22 mouse cellular contexts compared by ENCODE assay signal in genomic region chr15:102738434-102738833, GRCm38 (mm10). TPM values are rescaled to one million over a fixed set of nuclear protein-coding genes. Genes with fewer than 3 reads are reported as not detected.
DNase-seq lines count a peak whose midpoint lies in the region; ATAC-seq and TF ChIP-seq lines count a peak whose summit lies in the region.
"Had no signal": no experiment of that assay in that cellular context is flagged by ENCODE, and none has a peak within 500 bp of the region (broad histone marks: within the 10 kb centered on the region; RNA-seq: fewer than 3 reads in every experiment).

No protein-coding gene starts in this region.

- no peaks in the 10 kb centered on the region for H3K36me3 ChIP-seq in lung, postnatal 0 days (ENCODE audit: insufficient read depth, low read length)
- H3K36me3 ChIP-seq in neural tube, embryonic 15.5 days: no peaks in the 10 kb centered on the region
- no peaks in the 10 kb centered on the region for H3K36me3 ChIP-seq in midbrain, embryonic 15.5 days (replicated peaks)
- H3K36me3 ChIP-seq: embryonic facial prominence, embryonic 15.5 days; forebrain, embryonic 10.5 days; heart, embryonic 10.5 days; hindbrain, embryonic 12.5 days had no signal

- TF ChIP-seq EP300 in lung, postnatal 0 days (IDR thresholded peaks at IDR 0.05): peak; percentile 39; the same call in 1 of the 2 replicates

- H3K4me1 ChIP-seq in lung, postnatal 0 days (ENCODE audit: insufficient read depth, low read depth, low read length): no peaks in the 10 kb centered on the region
- H3K4me1 ChIP-seq in neural tube, embryonic 15.5 days: peaks cover 76% of the 10 kb centered on the region
- H3K4me1 ChIP-seq in midbrain, embryonic 15.5 days: peaks cover 29% of the 10 kb centered on the region

- ATAC-seq in lung, postnatal 0 days: peak; percentile 18; the same call in 1 of the 2 replicates
- ATAC-seq in neural tube, embryonic 15.5 days (ENCODE audit: low FRiP score): no peak
- ATAC-seq in midbrain, embryonic 15.5 days (replicated peaks): no peak
- ATAC-seq: forebrain, embryonic 14.5 days; hindbrain, embryonic 16.5 days had no signal

- peaks cover 14% of the 10 kb centered on the region for H3K27me3 ChIP-seq in lung, postnatal 0 days (replicated peaks; ENCODE audit: insufficient read depth, low read length)
- peaks cover 21% of the 10 kb centered on the region; the same call in 1 of the 2 replicates for H3K27me3 ChIP-seq in neural tube, embryonic 15.5 days (replicated peaks)
- H3K27me3 ChIP-seq in midbrain, embryonic 15.5 days (replicated peaks): 0 out of 2 replicates have a peak, but pooled peaks cover 6% of the 10 kb centered on the region

- peak; percentile 24 for DNase-seq in cerebellum, adult 9-10 months
- DNase-seq in cerebellum, adult 18-20 months: no peak
- peak; percentile 63 for DNase-seq in lung, postnatal 0 days (ENCODE audit: low spot score)
- no peak for DNase-seq in lung, postnatal 10 days
- DNase-seq in 416B (ENCODE audit: low read depth): peak; percentile 35
- DNase-seq: adrenal gland, adult 2 months; adrenal gland, postnatal 25 days; cerebellum, adult 8-10 months; embryo, embryonic 11 days; gastrocnemius, postnatal 36 days; heart, adult 18-20 months; heart, postnatal 10 days; heart, postnatal 4 days had no signal

- no peak overlapping the region for H3K4me2 ChIP-seq in lung, postnatal 0 days (replicated peaks; ENCODE audit: low read depth, low read length)
- H3K4me2 ChIP-seq in neural tube, embryonic 15.5 days: no peak overlapping the region
- no peak overlapping the region for H3K4me2 ChIP-seq in midbrain, embryonic 15.5 days
- H3K4me2 ChIP-seq: embryonic facial prominence, embryonic 15.5 days; hindbrain, embryonic 12.5 days had no signal

- TF ChIP-seq CTCF in lung, postnatal 0 days (IDR thresholded peaks at IDR 0.05): no peak

- H3K9me3 ChIP-seq in lung, postnatal 0 days (ENCODE audit: low read length): no peaks in the 10 kb centered on the region
- H3K9me3 ChIP-seq in neural tube, embryonic 15.5 days (replicated peaks): no peaks in the 10 kb centered on the region
- H3K9me3 ChIP-seq in midbrain, embryonic 15.5 days: no peaks in the 10 kb centered on the region
- H3K9me3 ChIP-seq: embryonic facial prominence, embryonic 15.5 days; forebrain, embryonic 10.5 days; heart, embryonic 10.5 days; hindbrain, embryonic 12.5 days had no signal

- H3K9ac ChIP-seq in lung, postnatal 0 days (replicated peaks; ENCODE audit: low read depth): no peak overlapping the region
- no peak overlapping the region for H3K9ac ChIP-seq in neural tube, embryonic 15.5 days (replicated peaks)
- no peak overlapping the region for H3K9ac ChIP-seq in midbrain, embryonic 15.5 days
- H3K9ac ChIP-seq: embryonic facial prominence, embryonic 15.5 days; hindbrain, embryonic 12.5 days had no signal

- WGBS in lung, postnatal 0 days: 18% methylated on average over 2 of the region's 2 CpGs
- WGBS in neural tube, embryonic 15.5 days: 59% methylated on average over 2 of the region's 2 CpGs
- WGBS in midbrain, embryonic 15.5 days: 65% methylated on average over 2 of the region's 2 CpGs

- no peak overlapping the region for H3K4me3 ChIP-seq in lung, postnatal 0 days (ENCODE audit: low read depth, low read length)
- H3K4me3 ChIP-seq in neural tube, embryonic 15.5 days (replicated peaks): no peak overlapping the region
- no peak overlapping the region for H3K4me3 ChIP-seq in midbrain, embryonic 15.5 days
- H3K4me3 ChIP-seq: embryonic facial prominence, embryonic 15.5 days; erythroblast, embryonic 14.5 days; forebrain, embryonic 10.5 days; heart, embryonic 10.5 days; hindbrain, embryonic 12.5 days had no signal

- no peak overlapping the region for H3K27ac ChIP-seq in lung, postnatal 0 days (ENCODE audit: low read length)
- 0 out of 2 replicates have a peak overlapping the region, but pooled peaks have one; percentile 83 for H3K27ac ChIP-seq in neural tube, embryonic 15.5 days (replicated peaks)
- no peak overlapping the region for H3K27ac ChIP-seq in midbrain, embryonic 15.5 days
- H3K27ac ChIP-seq: embryonic facial prominence, embryonic 15.5 days; forebrain, embryonic 10.5 days; heart, embryonic 10.5 days; hindbrain, embryonic 12.5 days had no signal

RNA-seq across cellular contexts. Expression of gene Calcoco1, which starts 16.5 kb away (rescaled TPM):
- polyA plus RNA-seq in lung, postnatal 0 days (2015; fragmentation: Nextera tagmentation; extraction: Ambion mirVana): 92.3 and 99.4 TPM in 2 replicates
- polyA plus RNA-seq in neural tube, embryonic 15.5 days (2015; fragmentation: Nextera tagmentation; extraction: Ambion mirVana): 28.3 and 41.6 TPM in 2 replicates
- 41.9 and 43.0 TPM in 2 replicates for polyA plus RNA-seq in midbrain, embryonic 15.5 days (2015; fragmentation: Nextera tagmentation; extraction: Ambion mirVana)

Comparison
In these comparisons a context has a peak if more than half of its experiments do, and no peak if none do; other contexts are left out.
1. DNase-seq: peak in cerebellum, adult 9-10 months (single experiment), lung, postnatal 0 days (single experiment) and 416B (single experiment); none in cerebellum, adult 18-20 months (0 of 2) and lung, postnatal 10 days (single experiment).